Mouse (Mus musculus): Measurements from ENCODE around the gene Eif2ak1. TPM values are rescaled to one million over a fixed set of nuclear protein-coding genes. Genes with fewer than 3 reads are reported as not detected.
A peak's percentile ranks its signal among the peaks of the same experiment; 100 is the strongest.

The Eif2ak1 gene
- total and polyA plus RNA-seq, 2 experiments from 2014 or later, result 28.0 to 36.8 TPM

DNA sequence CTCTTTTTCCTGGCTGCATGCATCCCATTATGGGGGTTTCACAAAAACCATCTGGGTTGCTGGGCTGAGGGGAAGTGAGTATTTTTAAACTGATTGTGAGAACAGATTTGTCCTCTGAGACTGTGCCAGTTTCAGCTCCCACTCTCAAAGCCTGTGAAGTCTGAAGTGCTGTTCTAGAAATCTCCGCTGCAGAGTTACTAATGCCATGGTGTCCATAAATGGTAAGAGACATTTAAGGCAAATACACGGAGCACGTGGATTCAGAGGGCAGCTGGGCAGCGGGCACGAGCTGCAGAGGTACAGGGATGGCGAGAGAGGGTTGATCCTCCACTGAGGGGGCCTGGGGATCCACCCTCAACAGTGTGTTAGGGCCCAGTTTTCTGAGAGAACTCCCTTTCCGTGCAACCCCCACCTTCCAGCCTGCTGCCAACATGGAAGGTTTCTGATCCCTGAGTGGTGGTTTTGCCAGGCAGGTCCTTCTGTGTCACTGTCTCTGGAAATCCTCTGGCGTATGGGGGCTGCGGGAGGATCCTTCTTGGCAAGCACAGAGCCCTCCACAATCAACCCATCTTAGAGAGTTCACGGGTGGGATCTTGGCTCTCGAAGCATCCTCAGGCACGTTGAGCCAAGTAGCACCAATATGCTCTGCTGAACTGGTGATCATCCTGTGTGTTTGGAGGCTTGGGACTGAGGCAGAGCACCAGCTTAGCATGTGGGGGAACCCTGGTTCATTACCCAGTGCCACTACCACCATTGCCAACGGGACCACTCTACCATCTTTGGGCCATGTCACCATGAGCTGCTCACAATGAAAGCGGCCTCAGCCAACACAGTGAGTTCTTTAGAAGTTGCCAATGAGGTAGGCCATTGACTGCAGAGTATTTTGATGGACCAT, 125.9 kb downstream of the Eif2ak1 start:
- ATAC-seq, result peak; percentile 93
- WGBS, result 67% methylated on average over 14 of the region's 14 CpGs
- Histone ChIP-seq H3K4me2 (ENCODE audit: low read depth) (0 out of 2 replicates have a peak overlapping the region, but pooled peaks have one; percentile 21), H3K9me3 (ENCODE audit: low read length) (no peaks in the 10 kb centered on the region), H3K36me3 (ENCODE audit: insufficient read depth) (no peaks in the 10 kb centered on the region), H3K27ac (ENCODE audit: low read depth, low read length) (peak overlapping the region; percentile 90), H3K4me1 (ENCODE audit: insufficient read depth) (peaks cover 8% of the 10 kb centered on the region), H3K27me3 (ENCODE audit: insufficient read depth, low read length) (no peaks in the 10 kb centered on the region), H3K9ac (no peak overlapping the region), H3K4me3 (ENCODE audit: low read depth, low read length) (no peak overlapping the region)
- DNase-seq, result peak; percentile 87
- no peak for TF ChIP-seq CTCF (IDR thresholded peaks at IDR 0.05; ENCODE audit: low read depth)

DNA sequence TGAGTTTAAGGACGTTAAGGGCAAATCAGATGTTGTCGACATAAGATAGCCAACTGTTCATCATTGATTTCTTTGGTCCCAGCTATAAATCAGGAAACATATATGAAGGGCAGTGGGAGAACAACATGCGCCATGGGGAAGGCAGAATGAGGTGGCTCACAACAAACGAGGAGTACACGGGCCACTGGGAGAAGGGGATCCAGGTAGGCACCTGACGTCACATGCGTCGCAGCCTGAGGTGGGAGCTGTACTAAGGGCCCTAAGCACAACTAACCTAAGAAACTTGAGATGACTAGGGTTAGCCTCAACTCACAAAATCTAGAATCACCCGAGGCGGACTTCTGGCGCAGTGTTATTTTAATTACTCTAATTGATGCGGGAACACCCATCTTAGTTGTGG, 130.8 kb downstream of the Eif2ak1 start:
- H3K4me1 ChIP-seq (ENCODE audit: insufficient read depth), result peaks cover 8% of the 10 kb centered on the region
- no peak overlapping the region for H3K9ac ChIP-seq
- WGBS, result 90% methylated on average over 12 of the region's 12 CpGs
- H3K4me3 ChIP-seq (ENCODE audit: low read depth, low read length), result no peak overlapping the region
- H3K9me3 ChIP-seq (ENCODE audit: low read length), result no peaks in the 10 kb centered on the region
- H3K4me2 ChIP-seq (ENCODE audit: low read depth), result no peak overlapping the region
- ATAC-seq (no peak), DNase-seq (no peak)
- no peak overlapping the region for H3K27ac ChIP-seq (ENCODE audit: low read depth, low read length)
- H3K27me3 ChIP-seq (ENCODE audit: insufficient read depth, low read length), result no peaks in the 10 kb centered on the region
- no peak for TF ChIP-seq CTCF (IDR thresholded peaks at IDR 0.05; ENCODE audit: low read depth)
- no peaks in the 10 kb centered on the region for H3K36me3 ChIP-seq (ENCODE audit: insufficient read depth)

DNA sequence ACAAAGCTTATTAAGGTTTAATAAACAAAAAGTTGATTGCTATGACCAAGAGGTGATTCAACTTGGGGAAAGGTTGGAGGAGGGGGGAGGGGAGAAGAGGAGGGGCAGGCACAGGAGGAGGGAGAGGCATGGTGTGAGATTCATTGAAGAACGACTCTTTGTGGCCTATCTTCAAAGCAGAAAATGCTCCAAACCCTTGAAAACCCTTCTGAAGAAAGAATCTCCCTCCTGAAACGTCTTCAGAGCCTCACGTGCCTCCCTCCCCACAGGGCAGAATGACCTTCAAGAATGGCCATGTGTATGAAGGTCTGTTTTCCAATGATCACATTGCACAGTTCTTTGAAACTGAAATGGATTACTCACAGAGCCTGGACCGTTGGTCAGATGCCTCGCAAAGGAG, 132.4 kb downstream of the Eif2ak1 start:
- Histone ChIP-seq H3K4me3 (ENCODE audit: low read depth, low read length) (no peak overlapping the region), H3K36me3 (ENCODE audit: insufficient read depth) (no peaks in the 10 kb centered on the region), H3K27me3 (ENCODE audit: insufficient read depth, low read length) (no peaks in the 10 kb centered on the region), H3K9ac (no peak overlapping the region), H3K4me2 (ENCODE audit: low read depth) (no peak overlapping the region), H3K9me3 (ENCODE audit: low read length) (no peaks in the 10 kb centered on the region), H3K4me1 (ENCODE audit: insufficient read depth) (no peaks in the 10 kb centered on the region), H3K27ac (ENCODE audit: low read depth, low read length) (no peak overlapping the region)
- ATAC-seq (no peak), DNase-seq (no peak)
- TF ChIP-seq CTCF (IDR thresholded peaks at IDR 0.05; ENCODE audit: low read depth), result no peak
- WGBS, result 40% methylated on average over 5 of the region's 5 CpGs

Other genes starting within 250 kb of the Eif2ak1 start
- 63.4 and 72.4 TPM in 2 replicates for gene Cyth3, start 195.3 kb upstream of the Eif2ak1 start, total RNA-seq (2014; rRNA removed)
- gene Cyth3, start 195.3 kb upstream of the Eif2ak1 start, polyA plus RNA-seq (2015; fragmentation: Nextera tagmentation; extraction: Ambion mirVana), result 42.5 and 44.3 TPM in 2 replicates
- 21.3 and 25.1 TPM in 2 replicates for gene Usp42, start 85.5 kb upstream of the Eif2ak1 start, total RNA-seq (2014; rRNA removed)
- 10.7 and 16.8 TPM in 2 replicates for gene Usp42, start 85.5 kb upstream of the Eif2ak1 start, polyA plus RNA-seq (2015; fragmentation: Nextera tagmentation; extraction: Ambion mirVana)
- gene Ankrd61, start 79.9 kb downstream of the Eif2ak1 start, total RNA-seq (2014; rRNA removed), result not detected in 2 replicates
- 0.13 TPM in 1 of 2 replicates, not detected in the other for gene Ankrd61, start 79.9 kb downstream of the Eif2ak1 start, polyA plus RNA-seq (2015; fragmentation: Nextera tagmentation; extraction: Ambion mirVana)
- gene Aimp2, start 92.1 kb downstream of the Eif2ak1 start, total RNA-seq (2014; rRNA removed), result 41.8 and 53.1 TPM in 2 replicates
- 86.9 and 88.9 TPM in 2 replicates for gene Aimp2, start 92.1 kb downstream of the Eif2ak1 start, polyA plus RNA-seq (2015; fragmentation: Nextera tagmentation; extraction: Ambion mirVana)
- gene Pms2, start 92.2 kb downstream of the Eif2ak1 start, total RNA-seq (2014; rRNA removed), result 19.6 and 28.4 TPM in 2 replicates
- gene Pms2, start 92.2 kb downstream of the Eif2ak1 start, polyA plus RNA-seq (2015; fragmentation: Nextera tagmentation; extraction: Ambion mirVana), result 14.5 and 19.5 TPM in 2 replicates
- gene Gm42421, start 110.4 kb downstream of the Eif2ak1 start, total RNA-seq (2014; rRNA removed), result 1.2 and 3.0 TPM in 2 replicates
- gene Gm42421, start 110.4 kb downstream of the Eif2ak1 start, polyA plus RNA-seq (2015; fragmentation: Nextera tagmentation; extraction: Ambion mirVana), result 0.50 and 1.2 TPM in 2 replicates
- gene Rsph10b, start 115.2 kb downstream of the Eif2ak1 start, total RNA-seq (2014; rRNA removed), result 3.4 and 3.8 TPM in 2 replicates
- 2.3 and 4.3 TPM in 2 replicates for gene Rsph10b, start 115.2 kb downstream of the Eif2ak1 start, polyA plus RNA-seq (2015; fragmentation: Nextera tagmentation; extraction: Ambion mirVana)
- gene Ccz1, start 197.1 kb downstream of the Eif2ak1 start, total RNA-seq (2014; rRNA removed), result 75.7 and 80.4 TPM in 2 replicates
- gene Ccz1, start 197.1 kb downstream of the Eif2ak1 start, polyA plus RNA-seq (2015; fragmentation: Nextera tagmentation; extraction: Ambion mirVana), result 80.5 and 83.8 TPM in 2 replicates
- gene Ocm, start 208.9 kb downstream of the Eif2ak1 start, total RNA-seq (2014; rRNA removed), result not detected in 2 replicates
- 0.98 TPM in 1 of 2 replicates, not detected in the other for gene Ocm, start 208.9 kb downstream of the Eif2ak1 start, polyA plus RNA-seq (2015; fragmentation: Nextera tagmentation; extraction: Ambion mirVana)

All from forebrain, postnatal 0 days (tissue).